Mouse (Mus musculus): ENCODE results near the gene Dpy19l2.
"Not testable (repeated sequence)": the region's sequence is repeated elsewhere in the genome, so short reads cannot be mapped to it uniquely, and the experiment has no call there.

Dpy19l2 gene

DNA sequence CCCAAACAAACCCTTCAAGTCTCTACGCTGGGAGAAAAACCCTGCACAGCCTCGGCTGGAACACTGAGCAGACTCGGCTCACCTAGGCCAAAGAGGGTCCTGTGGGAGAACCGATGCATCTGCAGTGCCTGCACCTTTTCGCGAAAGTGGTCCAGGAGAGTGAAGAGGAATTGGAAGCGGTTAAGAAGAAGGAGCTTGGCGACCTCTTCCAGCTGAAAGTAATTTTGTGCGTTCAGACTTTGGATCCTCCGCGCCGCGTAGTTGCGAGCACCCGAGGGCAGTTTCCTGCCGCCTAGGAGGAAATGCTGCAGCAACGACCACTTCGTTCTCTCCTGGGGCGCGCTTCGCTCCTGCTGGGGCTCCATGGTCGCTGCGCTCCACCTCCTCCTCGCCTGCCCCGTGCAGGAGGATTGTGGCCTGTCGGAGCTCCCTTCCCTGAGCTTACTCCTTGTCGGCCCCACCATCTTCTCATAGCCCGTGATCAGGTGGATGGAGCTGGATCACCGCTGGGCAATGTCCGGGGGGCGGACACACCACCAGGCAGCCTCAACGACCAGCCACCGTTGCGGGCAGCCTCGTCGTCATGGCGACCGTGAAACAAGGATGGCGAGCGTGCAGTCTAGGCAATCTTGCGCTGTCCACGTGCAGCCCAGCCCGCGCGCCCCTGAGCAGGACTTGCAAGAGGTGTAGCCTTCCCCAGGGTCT, at the start of gene Dpy19l2:
Dpy19l2 (minus strand) TSS at position 594 of the 705 bp plus-strand sequence.
- peak; percentile 7 for DNase-seq

DNA sequence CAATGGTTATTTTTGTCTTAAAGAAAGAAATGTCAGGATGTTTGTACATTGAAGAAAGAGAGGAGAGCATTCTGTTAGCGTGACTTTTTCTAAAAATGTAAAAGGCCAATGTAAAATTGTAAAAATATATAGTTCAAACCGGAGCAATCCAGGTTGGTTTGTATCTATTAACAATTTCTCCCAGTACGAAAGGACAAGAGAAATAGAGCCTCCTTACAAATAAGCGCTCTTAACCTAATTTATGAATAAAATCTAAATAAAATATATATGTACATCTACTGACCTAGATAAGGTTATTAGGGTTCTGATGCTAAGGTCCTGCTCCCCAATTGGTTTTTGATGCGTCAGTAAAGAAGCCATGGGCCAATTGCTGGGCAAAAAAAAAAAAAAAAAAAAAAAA, 48.9 kb upstream of the Dpy19l2 start:
- no peak for DNase-seq

- DNase-seq, result no peak
These were observed 5.2 kb upstream of the Dpy19l2 start for GRCm38 (mm10) chr9:24701246-24701645.

DNA sequence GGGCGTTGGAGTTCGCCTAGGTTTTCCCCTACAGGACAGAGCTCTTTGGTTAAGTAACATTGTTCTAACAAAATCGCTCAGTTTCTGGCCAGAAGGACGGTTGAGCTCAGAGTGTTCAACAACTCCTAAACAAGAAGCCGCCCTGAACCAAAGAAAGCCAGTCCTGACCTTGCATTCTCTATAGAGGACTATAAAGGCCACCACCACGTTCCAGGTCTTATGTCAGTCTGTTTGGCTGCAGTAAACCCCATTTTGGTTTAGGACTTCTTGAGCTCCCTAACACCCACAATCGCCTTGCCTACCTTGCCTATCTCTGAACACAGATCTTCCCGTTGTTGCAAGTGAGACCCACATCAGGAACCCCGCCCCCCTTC, 299 bp upstream of the Dpy19l2 start:
- DNase-seq, result no peak

DNA sequence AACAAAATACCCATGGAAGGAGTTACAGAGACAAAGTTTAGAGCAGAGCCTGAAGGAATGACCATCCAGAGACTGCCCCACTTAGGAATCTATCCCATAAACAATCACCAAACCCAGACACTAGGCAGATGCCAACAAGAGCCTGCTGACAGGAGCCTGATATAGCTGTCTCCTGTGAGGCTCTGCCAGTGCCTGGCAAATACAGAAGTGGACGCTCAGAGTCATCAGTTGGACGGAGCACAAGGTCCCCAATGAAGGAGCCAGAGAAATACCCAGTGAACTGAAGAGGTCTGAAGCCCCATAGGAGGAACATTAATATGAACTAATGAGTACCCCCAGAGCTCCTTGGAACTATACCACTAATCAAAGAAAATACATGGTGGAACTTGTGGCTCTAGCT, 58.8 kb downstream of the Dpy19l2 start:
- DNase-seq, result not testable (repeated sequence)

DNA sequence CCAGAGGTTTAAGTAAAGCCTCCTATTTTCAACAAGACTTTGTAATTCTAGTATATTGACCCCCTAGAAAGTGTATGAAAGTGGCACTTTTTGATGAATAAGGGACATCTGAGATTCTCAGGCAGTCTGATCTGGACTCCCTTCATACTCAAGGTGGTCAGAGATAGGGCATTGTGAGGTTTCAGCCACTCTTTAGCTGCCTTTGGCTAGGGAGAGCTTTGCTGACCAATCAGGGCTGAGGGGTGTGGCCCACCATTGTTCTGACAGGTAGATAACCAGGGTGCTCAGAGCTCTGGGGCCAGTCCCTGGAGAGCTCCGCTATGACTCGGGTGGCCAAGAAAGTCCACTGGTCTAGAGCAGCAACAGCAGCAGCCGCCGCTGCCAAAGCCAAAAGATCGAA, 71.2 kb downstream of the Dpy19l2 start, which contains the start of gene Cypt4:
Cypt4 (plus strand) TSS at position 301 of the 400 bp plus-strand sequence.
- no peak for DNase-seq

DNA sequence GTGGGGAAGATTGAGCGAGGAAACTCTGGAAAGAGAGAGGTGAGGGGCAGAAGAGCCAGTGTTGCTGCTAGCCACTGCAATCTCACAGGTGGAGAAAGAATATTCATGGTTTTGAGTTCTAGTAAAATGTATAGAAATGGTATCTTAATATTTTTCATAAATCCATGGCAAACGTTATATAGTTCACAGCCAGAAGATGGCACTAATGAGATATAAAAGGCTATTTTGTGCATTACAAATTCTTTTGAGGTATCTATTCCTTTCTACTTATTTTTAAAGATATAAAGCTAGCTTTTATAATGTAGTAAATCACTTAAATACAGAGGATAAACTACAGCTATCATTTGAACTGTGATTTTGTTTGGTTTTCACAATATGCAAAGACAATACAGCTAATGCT, 157.9 kb downstream of the Dpy19l2 start:
- no peak for DNase-seq

GRCm38 (mm10) chr9:24516575-24517139, 179.4 kb downstream of the Dpy19l2 start:
- DNase-seq, result peak; percentile 78

DNA sequence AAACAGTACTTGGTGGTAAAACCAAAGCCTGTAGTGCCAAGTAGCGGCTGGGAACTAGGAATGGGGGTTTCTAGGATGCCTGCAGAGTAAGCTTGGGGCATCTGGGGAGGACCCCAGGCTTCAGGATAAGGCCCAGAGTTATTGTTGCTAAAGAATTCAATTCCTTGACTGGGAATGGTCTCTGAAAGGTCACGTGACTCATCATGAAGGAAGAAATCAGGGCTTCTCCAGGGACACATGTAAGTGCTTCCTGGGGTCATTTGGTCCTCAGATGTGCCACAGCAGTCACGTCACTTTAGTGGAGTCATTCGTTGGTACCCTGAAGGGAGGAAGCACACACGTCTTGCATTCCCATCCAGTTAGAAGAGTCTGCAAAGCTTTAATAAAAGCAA, 182.0 kb downstream of the Dpy19l2 start:
- DNase-seq, result no peak

DNA sequence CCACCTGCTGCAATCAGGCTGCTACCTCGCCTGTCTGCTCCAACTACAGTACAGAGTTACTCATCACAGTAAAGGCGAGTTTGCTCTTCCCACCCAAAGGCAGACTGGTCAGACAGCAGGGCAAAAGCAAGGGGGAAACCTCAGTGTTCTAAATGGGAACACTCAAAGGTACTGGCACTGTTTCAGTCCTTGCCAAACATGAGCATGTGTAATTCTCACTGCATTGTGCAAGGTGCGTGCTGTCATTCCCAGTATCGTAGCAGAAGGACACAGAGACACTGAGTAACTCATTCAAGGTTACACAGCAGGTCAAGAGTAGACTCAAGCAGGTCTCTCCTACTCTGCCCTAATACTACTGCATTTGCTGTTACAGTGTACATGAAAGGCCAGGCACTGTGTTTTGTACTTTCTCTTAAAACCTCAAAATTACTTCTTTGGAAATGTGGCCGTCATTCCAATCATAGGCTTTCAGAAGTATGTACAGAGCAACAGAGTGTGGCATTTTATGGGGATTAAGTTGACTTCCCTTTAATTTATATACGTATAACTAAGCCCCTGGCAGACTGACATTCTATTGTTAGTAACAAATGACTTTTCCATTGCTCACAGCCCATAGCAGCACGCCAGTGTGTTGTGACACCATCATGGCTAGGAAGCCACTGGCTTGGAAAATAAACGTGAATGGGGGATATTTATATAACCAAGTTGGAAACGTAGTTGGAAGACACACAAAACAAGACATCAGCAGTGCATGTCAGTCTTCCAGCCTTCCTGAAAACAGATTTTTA, 182.6 kb downstream of the Dpy19l2 start:
- DNase-seq, result no peak

DNA sequence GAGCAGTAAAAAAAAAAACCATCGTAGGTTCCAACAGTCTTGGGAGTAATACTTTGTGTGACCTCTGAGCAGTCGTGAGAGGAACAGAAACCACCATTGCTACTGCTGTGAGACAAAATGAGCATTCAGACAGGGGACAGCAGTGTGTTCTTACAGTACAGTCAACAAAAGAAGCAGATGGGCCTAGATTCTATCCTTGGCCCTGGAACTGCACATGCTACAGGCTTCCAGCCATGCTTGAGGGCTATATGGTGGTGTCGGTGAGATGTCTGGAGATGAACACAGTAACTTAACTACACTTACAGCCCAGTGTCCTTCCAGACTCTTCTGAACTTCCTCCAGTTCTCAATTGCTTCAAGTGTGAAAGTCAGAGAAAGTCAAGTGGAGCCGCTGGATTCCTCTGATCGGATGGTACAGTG, 184.0 kb downstream of the Dpy19l2 start:
- no peak for DNase-seq

- no peak for DNase-seq
These were observed 184.5 kb downstream of the Dpy19l2 start for GRCm38 (mm10) chr9:24511371-24512120.

GRCm38 (mm10) chr9:24508880-24509279, 187.2 kb downstream of the Dpy19l2 start:
- DNase-seq, result no peak
